Mouse (Mus musculus): ENCODE measurements around the gene Vmn1r101. TPM values are rescaled to one million over a fixed set of nuclear protein-coding genes. Genes with fewer than 3 reads are reported as not detected.
"Not testable (repeated sequence)": the region's sequence is repeated elsewhere in the genome, so short reads cannot be mapped to it uniquely, and the experiment has no call there.

Vmn1r101 gene
- polyA plus RNA-seq (2012; rRNA removed): not detected in 2 replicates

DNA sequence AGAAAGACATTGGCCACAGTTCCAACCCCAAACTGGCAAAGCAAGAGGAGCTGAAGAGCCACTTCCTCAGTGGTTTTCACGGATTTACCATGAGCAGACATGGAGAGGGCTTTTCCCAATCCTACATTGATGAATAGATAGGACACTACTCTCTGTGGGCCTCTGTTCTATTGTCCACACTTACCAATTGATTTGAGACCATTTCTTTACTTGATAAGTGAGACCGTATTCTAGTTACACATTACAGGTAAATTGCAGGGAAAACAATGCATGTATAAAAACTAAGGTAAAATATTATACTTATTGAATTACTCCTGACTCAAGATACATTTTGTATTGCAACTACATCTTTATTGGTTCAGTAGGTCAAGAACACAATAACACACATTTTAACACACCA, at the start of gene Vmn1r101:
TSS of gene Vmn1r101 (minus strand) at position 101 of the 400 bp plus-strand sequence.
- DNase-seq (ENCODE audit: low read depth, low spot score): not testable (repeated sequence)
- WGBS: no CpG with 5 or more reads among the region's 2 CpGs

DNA sequence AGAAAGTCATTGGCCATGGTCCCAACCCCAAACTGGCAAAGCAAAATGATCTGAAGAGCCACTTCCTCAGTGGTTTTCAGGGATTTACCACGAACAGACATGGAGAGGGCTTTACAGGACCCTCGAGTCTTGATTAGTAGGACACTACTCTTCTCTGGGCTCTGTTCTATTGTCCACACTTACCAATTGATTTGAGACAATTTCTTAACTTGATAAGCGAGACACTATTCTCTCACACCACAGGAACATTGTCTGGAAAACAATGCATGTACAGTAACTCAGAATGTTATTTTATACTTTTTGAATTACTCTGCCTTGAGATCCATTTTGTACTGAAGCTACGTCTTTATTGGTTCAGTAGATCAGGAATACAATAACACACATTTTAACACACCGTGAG, 32.4 kb upstream of the Vmn1r101 start, which contains the start of gene Gm10670:
TSS of gene Gm10670 (minus strand) at position 101 of the 400 bp plus-strand sequence.
- not testable (repeated sequence) for DNase-seq (ENCODE audit: low read depth, low spot score)
- WGBS: no CpG with 5 or more reads among the region's 5 CpGs

DNA sequence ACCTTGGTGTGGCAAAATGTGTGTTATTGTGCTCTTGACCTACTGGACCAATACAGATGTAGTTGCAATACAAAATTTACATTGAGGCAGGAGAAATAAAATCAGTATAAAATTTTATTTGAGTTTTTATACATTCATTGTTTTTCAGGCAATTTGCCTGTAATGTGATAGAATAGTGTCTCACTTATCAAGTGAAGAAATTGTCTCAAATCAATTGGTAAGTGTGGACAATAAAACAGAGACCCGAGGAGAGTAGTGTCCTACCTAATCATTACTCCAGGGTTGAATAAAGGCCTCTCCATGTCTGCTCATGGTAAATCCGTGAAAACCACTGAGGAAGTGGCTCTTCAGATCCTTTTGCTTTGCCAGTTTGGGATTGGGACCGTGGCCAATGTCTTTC, 24.8 kb downstream of the Vmn1r101 start, which contains the start of gene Vmn1r100:
TSS of gene Vmn1r100 (plus strand) at position 301 of the 400 bp plus-strand sequence.
- not testable (repeated sequence) for DNase-seq (ENCODE audit: low read depth, low spot score)
- no CpG with 5 or more reads among the region's 3 CpGs for WGBS

Other genes with a start within 250 kb of the Vmn1r101 start
- gene Vmn1r95, start 248.9 kb downstream of the Vmn1r101 start, polyA plus RNA-seq (2012; rRNA removed): not detected in 2 replicates
- gene Gm6164, start 237.0 kb downstream of the Vmn1r101 start, polyA plus RNA-seq (2012; rRNA removed): not detected in 2 replicates
- not detected in 2 replicates for gene Gm4498, start 208.8 kb downstream of the Vmn1r101 start, polyA plus RNA-seq (2012; rRNA removed)
- not detected in 2 replicates for gene Gm5890, start 179.8 kb downstream of the Vmn1r101 start, polyA plus RNA-seq (2012; rRNA removed)
- gene Gm4133, start 108.5 kb downstream of the Vmn1r101 start, polyA plus RNA-seq (2012; rRNA removed): not detected in 2 replicates
- not detected in 2 replicates for gene Gm5728, start 67.2 kb downstream of the Vmn1r101 start, polyA plus RNA-seq (2012; rRNA removed)
- not detected in 2 replicates for gene Vmn1r100, start 24.7 kb downstream of the Vmn1r101 start, polyA plus RNA-seq (2012; rRNA removed)
- not detected in 2 replicates for gene Gm10670, start 32.3 kb upstream of the Vmn1r101 start, polyA plus RNA-seq (2012; rRNA removed)
- gene Vmn1r103, start 67.9 kb upstream of the Vmn1r101 start, polyA plus RNA-seq (2012; rRNA removed): not detected in 2 replicates
- not detected in 2 replicates for gene Vmn1r104, start 91.2 kb upstream of the Vmn1r101 start, polyA plus RNA-seq (2012; rRNA removed)
- not detected in 2 replicates for gene Gm5726, start 103.2 kb upstream of the Vmn1r101 start, polyA plus RNA-seq (2012; rRNA removed)
- gene Gm4141, start 133.6 kb upstream of the Vmn1r101 start, polyA plus RNA-seq (2012; rRNA removed): not detected in 2 replicates
- gene Gm4513, start 156.4 kb upstream of the Vmn1r101 start, polyA plus RNA-seq (2012; rRNA removed): not detected in 2 replicates
- gene Vmn1r107, start 226.3 kb upstream of the Vmn1r101 start, polyA plus RNA-seq (2012; rRNA removed): not detected in 2 replicates